Mouse (Mus musculus) cerebellum, postnatal 14 days (tissue): ENCODE results near the gene Fgf10.
A peak's percentile ranks its signal among the peaks of the same experiment; 100 is the strongest.

Experiments used
- DNase-seq, 2 experiments: peaks; one replicate each; pipeline ENCODE4 v3.0.0; 2021; ENCODE audit warnings: mixed read lengths in 2 of 2

The Fgf10 gene

GRCm38 (mm10) chr13:118669491-118669890, at the start of gene Fgf10:
TSS of gene Fgf10 (plus strand) at chr13:118669791.
- no peak for DNase-seq

DNA sequence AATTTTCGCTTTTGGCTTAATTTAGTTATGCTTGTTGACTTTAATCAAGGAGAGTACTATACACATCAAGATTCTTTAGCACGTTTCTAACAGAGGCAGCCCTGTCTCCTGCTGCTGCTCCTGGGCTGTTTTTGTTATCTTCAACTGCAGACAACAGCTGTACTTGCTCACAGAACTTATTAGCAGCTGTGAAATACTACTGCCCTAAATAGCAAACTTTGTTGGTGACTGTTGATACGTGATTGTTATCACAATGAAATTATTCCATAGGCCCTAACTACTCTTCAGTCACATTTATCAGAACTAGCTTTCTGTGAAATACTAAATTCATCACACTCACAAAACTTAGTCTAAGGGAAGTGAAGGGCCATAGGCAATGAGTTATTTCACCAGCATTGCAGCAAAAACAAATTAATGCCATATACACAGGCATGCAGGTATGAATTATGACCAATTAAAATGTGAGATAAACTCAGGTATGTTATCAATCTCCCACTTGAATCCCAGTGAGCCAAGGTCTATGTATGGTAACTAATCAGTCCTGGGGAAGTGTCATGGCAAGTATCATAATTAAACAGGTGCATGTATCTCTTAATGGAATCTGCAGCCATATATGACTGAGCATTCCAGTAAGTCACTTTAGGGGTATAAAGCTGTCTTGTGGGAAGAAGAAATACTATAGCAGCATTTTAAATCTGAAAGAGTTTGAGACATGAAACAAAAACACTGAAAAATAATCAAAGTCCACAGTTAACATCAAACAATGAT, 39.7 kb upstream of the Fgf10 start:
- no peak for DNase-seq

- DNase-seq = no peak
Observed at GRCm38 (mm10) chr13:118631500-118631899, 38.1 kb upstream of the Fgf10 start.

DNA sequence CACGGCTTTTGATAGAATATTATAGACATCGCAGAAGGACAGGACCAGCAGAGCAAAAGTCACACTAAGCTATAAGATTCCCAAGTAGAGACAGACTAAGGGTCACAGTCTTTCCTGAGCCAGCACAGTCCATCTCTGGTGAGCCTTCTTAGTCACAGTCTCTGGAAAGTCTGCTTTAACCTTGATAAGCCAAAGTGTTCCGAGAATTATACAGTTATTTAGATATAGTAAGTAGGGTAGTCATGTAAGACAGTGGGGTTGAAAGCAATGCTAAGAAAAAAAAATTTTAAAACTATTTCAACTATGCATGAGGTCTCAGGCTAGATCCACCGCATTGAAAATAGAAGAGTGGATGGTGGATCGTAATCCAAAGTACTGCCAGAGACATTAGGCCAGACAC, 33.5 kb upstream of the Fgf10 start:
- DNase-seq = no peak

- no peak for DNase-seq
Observed at GRCm38 (mm10) chr13:118642585-118642984, 27.0 kb upstream of the Fgf10 start.

DNA sequence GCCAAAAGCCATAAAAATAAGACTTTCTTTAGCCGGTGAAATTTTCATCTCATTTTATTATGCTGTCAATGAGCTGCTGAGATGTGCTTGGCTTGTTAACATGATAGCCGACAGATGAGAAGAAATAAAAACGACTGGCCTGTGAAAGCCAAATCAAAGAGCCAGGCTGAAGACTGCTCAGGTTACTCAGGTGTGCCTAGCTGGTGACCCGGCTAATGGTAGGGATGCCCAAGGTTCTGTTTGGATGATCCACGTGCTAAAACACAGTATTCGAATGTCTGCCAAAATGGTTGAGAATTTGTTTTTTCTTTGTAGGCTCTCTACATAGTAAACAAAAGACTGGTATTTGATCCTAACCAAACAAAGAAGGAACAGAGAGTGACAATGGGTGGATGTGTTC, 26.5 kb upstream of the Fgf10 start:
- DNase-seq = no peak

- peak; percentile 23 to 52 for DNase-seq
Observed at GRCm38 (mm10) chr13:118656991-118657390, 12.6 kb upstream of the Fgf10 start.

DNA sequence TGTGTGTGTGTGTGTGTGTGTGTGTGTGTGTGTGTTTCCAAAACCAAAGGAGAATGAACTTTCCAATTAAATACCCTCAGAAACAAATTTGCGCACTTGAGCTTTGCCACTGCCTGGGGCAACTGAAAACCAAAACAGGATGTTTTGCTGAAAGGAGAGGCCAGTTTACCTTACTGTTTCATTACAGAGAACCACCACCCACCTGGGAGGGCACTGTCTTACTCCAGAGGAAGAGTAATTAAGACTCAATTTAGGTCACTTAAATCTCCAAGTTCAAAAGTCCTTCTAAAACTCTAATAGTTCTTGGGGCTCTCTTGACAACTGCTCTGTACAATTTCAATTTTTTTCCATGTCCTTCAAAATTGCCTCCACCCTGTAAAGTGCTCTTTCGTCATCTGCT, 11.6 kb upstream of the Fgf10 start:
- no peak for DNase-seq

GRCm38 (mm10) chr13:118658608-118659326, 10.8 kb upstream of the Fgf10 start:
- no peak for DNase-seq

DNA sequence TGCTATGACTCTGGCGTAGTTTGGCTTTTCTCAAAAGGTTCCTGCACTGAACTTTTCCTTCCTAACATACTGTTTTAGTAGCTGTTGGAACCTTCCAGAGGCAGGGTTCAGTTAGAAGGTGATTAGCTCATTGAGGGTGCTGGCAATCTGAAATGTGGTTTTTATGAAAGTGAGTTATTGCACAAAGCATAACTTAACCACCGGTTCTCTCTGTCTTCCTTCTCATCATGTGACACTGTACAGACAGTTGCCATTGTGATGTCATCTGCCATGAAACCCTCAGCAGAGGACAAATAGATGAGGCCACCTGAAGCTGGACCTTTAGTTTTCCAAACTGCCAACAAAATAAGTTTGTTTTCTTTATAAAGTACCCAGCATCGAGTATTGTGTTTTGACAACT, 7.9 kb upstream of the Fgf10 start:
- no peak for DNase-seq

GRCm38 (mm10) chr13:118664901-118665300, 4.7 kb upstream of the Fgf10 start:
- DNase-seq = no peak

DNA sequence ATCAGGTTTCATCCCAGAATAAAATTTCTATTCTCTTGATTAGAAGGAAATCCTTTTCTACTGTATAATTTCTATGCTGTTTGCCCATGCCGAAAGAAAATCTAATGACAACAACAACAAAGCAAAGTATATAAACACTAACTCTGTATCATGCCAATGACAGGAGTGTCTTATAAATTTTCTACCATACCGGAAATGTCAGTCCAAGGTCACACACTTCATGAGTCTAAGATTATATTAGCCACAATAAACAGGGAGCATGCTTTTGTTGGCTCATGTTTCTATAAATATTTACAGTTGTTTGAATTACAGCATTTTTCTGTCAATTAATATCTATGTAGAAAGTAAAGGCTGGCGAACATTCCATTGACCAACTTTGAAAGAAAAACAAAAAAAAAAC, 9.6 kb downstream of the Fgf10 start:
- DNase-seq = no peak

DNA sequence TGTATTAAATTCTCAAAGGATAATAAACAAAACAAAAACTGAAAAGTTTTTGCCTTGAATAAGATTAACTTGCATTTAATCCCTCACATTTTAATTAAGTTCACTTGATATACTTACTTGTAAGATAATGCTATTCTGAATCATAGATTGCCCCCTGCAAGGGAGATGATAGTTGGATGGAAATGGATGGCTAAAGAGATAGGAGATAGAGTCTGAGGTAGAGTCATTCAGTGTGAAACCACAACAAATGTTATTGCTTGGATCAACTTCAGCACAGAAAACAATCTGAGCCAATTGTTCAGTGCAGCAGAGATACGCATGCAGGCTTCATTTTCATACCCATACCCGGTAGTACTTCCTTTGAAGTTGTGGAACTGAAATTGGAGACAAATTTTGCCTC, 23.5 kb downstream of the Fgf10 start:
- no peak for DNase-seq

DNA sequence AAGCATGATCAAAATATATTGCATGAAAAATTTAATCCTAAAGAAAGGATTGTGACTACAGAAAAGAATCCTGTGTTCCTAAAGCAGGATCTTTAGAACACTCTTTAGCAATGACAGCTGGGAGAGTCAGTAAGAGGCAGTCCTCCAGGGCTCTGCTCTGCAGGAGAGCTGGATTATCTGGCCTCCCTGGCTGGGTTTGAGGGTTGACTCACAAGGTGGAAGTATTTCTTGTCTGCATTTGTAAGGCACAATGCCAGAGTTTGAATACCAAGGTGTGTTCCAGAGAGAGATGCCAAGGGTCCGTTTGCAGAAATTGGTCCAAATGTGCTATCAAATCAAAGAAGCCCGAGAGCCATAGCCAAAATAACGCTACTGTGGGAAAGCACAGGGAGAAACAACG, 25.5 kb downstream of the Fgf10 start:
- peak; percentile 11 to 74 for DNase-seq

- DNase-seq = no peak
Observed at GRCm38 (mm10) chr13:118703727-118704126, 34.1 kb downstream of the Fgf10 start.

DNA sequence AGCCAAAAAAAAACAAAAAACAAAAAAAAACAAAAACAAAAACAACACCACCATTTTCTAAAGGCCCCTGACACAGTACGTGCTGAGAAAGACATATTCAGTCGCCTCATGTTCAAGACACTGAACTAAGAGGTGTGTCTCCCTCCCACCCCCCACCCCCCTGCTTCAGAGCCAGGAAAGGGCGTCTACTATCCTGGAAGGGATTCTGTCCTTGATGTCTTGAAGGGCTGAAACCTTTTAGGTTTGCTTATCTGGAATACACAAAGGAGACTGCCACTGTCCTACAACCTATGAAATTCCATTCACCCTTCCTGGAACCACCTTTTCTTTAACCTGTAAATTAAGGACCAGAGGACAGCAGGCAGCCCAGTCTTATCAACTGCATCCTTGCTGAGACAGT, 36.1 kb downstream of the Fgf10 start:
- no peak for DNase-seq

DNA sequence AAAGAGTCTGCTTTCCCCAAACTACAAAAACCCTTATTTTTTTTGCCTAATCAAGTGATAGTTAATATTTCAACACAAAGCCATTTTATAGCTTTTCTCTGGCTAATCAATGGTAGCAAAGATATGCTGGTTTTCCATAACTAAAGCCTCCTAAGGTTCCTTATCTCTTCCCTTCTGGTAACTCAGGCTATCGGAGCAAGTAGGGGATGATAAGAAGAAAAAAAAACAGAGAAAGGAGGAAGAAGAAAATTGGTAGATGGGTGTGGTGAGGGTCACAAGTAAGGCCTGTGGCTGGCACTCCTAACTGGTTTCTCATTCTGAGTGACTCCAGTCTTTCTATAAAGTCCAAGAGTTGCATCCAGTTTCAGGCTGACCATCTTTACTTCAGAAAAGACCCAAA, 40.3 kb downstream of the Fgf10 start:
- no peak for DNase-seq

DNA sequence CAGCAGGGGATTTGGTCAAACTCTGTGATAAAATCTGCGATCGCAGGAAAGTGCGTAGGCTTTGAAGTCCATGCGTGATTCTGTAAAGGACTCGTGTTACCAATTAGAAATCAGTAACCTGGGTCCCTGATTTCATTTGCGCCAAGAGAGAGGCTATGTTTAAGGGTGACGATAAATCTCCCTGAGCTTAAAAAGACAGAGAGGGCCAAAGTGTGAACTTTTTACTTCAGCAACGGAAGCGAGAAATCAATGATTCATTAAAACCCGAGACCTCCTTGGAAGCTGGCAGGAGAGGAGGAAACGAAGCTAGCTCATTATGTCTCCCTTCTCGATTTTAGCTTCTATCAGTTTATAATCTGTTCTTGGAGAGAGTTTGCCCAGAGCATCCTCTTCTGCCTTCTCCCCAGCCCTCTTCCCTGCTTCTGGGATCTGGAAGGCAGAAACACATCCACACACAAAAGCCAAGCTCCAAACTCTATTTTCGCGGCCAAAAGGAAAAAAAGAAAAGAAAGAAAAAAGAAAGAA, 44.1 kb downstream of the Fgf10 start:
- no peak for DNase-seq

GRCm38 (mm10) chr13:118714284-118715065, 44.9 kb downstream of the Fgf10 start:
- DNase-seq = peak; percentile 17 to 34

DNA sequence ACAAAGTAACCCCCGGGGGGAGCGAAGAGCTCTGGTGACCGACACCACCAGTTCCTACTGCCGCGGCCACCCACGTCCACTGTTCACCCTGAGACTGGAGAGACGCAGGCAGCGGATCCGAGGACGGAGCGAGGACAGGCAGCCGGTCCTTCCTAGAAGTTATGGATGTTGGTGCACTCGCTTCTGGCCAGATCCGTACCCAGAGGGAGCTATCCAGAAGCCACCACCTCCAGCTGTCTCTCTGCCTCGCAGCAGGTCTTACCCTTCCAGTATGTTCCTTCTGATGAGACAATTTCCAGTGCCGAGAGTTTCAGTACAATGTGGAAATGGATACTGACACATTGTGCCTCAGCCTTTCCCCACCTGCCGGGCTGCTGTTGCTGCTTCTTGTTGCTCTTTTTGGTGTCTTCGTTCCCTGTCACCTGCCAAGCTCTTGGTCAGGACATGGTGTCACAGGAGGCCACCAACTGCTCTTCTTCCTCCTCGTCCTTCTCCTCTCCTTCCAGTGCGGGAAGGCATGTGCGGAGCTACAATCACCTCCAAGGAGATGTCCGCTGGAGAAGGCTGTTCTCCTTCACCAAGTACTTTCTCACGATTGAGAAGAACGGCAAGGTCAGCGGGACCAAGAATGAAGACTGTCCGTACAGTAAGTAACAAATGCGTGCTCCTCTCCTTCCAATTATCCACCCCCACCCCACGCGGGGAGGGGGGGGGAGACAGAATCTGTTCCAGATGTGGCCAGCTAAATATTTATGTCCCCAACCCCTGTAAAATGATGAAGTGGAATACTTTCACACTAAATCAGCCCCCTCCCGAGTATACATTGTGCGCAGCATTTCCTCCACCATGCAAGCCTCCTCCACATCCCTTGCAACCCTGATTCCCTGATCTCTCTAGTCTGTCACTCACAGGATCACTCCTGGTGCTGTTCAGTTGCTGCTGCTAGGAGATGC, 45.8 kb downstream of the Fgf10 start:
- DNase-seq = peak; percentile 3 to 12

- DNase-seq = no peak
Observed at GRCm38 (mm10) chr13:118716265-118716664, 46.7 kb downstream of the Fgf10 start.

- DNase-seq = no peak
Observed at GRCm38 (mm10) chr13:118716726-118717125, 47.1 kb downstream of the Fgf10 start.
